Mouse (Mus musculus): ENCODE measurements around the gene Klra2. TPM values are rescaled to one million over a fixed set of nuclear protein-coding genes. Genes with fewer than 3 reads are reported as not detected.

Gene Klra2
- polyA plus RNA-seq (2012; fragmentation: generic; extraction: Trizol): under 1 TPM in 1 of 2 experiments, not detected in 1; 0.01 TPM

GRCm38 (mm10) chr6:131247206-131247605 is at the start of gene Klra2:
Klra2 (minus strand) TSS chr6:131247362.

DNA sequence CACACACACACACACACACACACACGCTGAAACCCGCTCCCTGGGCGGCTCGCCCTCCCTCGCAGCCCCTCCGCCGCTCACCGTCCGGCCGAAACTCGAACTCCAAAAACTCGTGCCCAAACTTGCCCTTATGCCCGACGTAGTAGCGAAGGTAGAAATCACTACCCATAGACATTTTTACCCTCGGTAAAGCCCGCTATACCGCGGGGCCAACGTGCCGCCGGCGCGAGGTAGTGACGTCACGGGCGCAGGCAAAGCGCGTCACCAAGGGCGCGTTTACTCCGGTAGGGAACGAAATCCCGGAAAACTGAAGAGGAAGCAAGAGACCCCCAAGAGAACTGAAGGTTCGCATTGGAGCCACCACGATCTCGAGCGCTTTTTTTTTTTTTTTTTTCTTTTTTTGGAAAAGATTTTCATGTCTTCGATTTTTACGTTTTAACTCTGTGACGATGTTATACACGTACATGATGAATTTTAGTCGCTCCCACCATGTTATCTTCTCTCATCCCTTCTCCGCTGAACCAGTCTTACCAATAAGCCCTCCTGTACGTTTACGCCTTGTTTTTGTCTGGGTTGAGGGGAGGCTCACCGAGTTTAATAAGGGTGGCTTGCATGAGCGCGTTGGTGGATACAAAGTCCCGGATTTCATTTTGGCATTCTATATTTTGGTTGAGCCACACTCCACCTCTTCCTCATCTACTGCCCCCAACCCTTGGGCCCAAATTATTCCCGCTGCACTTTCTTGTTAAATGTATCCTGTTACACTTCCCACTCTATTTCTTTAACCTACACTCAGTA is 46.0 kb upstream of the Klra2 start, which contains the start of gene Magohb:
Gene Magohb (minus strand): TSS at position 254 of the 798 bp plus-strand sequence.

Other genes starting within 250 kb of the Klra2 start
- gene Magohb, start 45.9 kb upstream of the Klra2 start, polyA plus RNA-seq (2012; fragmentation: generic; extraction: Trizol): 1 to 10 TPM; 3.4 to 5.9 TPM
- gene Styk1, start 106.2 kb upstream of the Klra2 start, polyA plus RNA-seq (2012; fragmentation: generic; extraction: Trizol): under 1 TPM; 0.42 to 0.56 TPM
- 100 to 1,000 TPM; 152 to 174 TPM for gene Ybx3, start 141.1 kb upstream of the Klra2 start, polyA plus RNA-seq (2012; fragmentation: generic; extraction: Trizol)
- gene 5430401F13Rik, start 239.0 kb upstream of the Klra2 start, polyA plus RNA-seq (2012; fragmentation: generic; extraction: Trizol): not detected
- not detected for gene Gm6619, start 239.0 kb upstream of the Klra2 start, polyA plus RNA-seq (2012; fragmentation: generic; extraction: Trizol)

Measured in C3H10T1/2 (cell line).